Mouse (Mus musculus): ENCODE results near the gene Dmrta2.

Gene Dmrta2

GRCm38 (mm10) chr4:109977148-109978067 lies at the start of gene Dmrta2:
Gene Dmrta2 (plus strand): TSS chr4:109978053.
- DNase-seq (ENCODE audit: low spot score): no peak

GRCm38 (mm10) chr4:109929058-109929457 lies 48.8 kb upstream of the Dmrta2 start:
- DNase-seq (ENCODE audit: low spot score): no peak

GRCm38 (mm10) chr4:109930445-109930844 lies 47.4 kb upstream of the Dmrta2 start:
- DNase-seq (ENCODE audit: low spot score): no peak

GRCm38 (mm10) chr4:109930935-109931334 lies 46.9 kb upstream of the Dmrta2 start:
- no peak for DNase-seq (ENCODE audit: low spot score)

- no peak for DNase-seq (ENCODE audit: low spot score)
These were observed 41.3 kb upstream of the Dmrta2 start for GRCm38 (mm10) chr4:109936557-109936956.

GRCm38 (mm10) chr4:109939291-109939690 lies 38.6 kb upstream of the Dmrta2 start:
- no peak for DNase-seq (ENCODE audit: low spot score)

GRCm38 (mm10) chr4:109945554-109945953 lies 32.3 kb upstream of the Dmrta2 start:
- no peak for DNase-seq (ENCODE audit: low spot score)

GRCm38 (mm10) chr4:109949307-109949706 lies 28.5 kb upstream of the Dmrta2 start:
- no peak for DNase-seq (ENCODE audit: low spot score)

GRCm38 (mm10) chr4:109953509-109953908 lies 24.3 kb upstream of the Dmrta2 start:
- DNase-seq (ENCODE audit: low spot score): no peak

- DNase-seq (ENCODE audit: low spot score): no peak
These were observed 17.5 kb upstream of the Dmrta2 start for GRCm38 (mm10) chr4:109960201-109960935.

- DNase-seq (ENCODE audit: low spot score): no peak
These were observed 14.1 kb upstream of the Dmrta2 start for GRCm38 (mm10) chr4:109963570-109964279.

GRCm38 (mm10) chr4:109969561-109969960 lies 8.3 kb upstream of the Dmrta2 start:
- DNase-seq (ENCODE audit: low spot score): no peak

GRCm38 (mm10) chr4:109973991-109974654 lies 3.7 kb upstream of the Dmrta2 start:
- no peak for DNase-seq (ENCODE audit: low spot score)

GRCm38 (mm10) chr4:109974655-109975380 lies 3.0 kb upstream of the Dmrta2 start:
- DNase-seq (ENCODE audit: low spot score): no peak

GRCm38 (mm10) chr4:109975381-109976240 lies 2.2 kb upstream of the Dmrta2 start:
- no peak for DNase-seq (ENCODE audit: low spot score)

GRCm38 (mm10) chr4:109976273-109977147 lies 1.3 kb upstream of the Dmrta2 start:
- DNase-seq (ENCODE audit: low spot score): no peak

- DNase-seq (ENCODE audit: low spot score): no peak
These were observed 410 bp downstream of the Dmrta2 start for GRCm38 (mm10) chr4:109978068-109978857.

- DNase-seq (ENCODE audit: low spot score): no peak
These were observed 1.0 kb downstream of the Dmrta2 start for GRCm38 (mm10) chr4:109978858-109979340.
